Comparison of ENCODE assay signal across 18 mouse cellular contexts in the genomic region with DNA sequence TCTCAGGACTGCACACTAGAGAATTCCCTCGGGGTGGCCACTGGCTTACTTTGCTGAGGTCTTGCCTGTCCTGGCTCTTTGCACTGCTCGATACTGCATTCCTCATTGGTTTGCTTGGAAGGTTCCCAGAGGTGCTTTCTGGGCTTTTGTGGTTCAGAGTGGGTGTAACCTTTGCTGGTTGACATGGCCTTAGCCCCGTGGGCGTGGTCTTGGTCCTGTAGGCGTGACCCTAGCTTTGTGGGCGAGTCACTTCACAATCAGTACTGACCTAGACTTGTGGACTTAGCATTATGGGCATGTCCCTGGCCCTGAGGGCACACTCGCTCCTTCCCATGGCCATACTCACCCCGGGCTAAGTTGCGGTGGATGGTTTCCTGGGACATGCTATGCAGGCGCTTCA.
DNase-seq lines count a peak whose midpoint lies in the region; ATAC-seq and TF ChIP-seq lines count a peak whose summit lies in the region.
"Had no signal": no experiment of that assay in that cellular context is flagged by ENCODE, and none has a peak within 500 bp of the region (broad histone marks: within the 10 kb centered on the region; RNA-seq: fewer than 3 reads in every experiment).

No protein-coding gene starts in this region.

- WGBS in limb, embryonic 12.5 days, result 90% methylated on average over 10 of the region's 10 CpGs
- WGBS in limb, embryonic 10.5 days, result 90% methylated on average over 10 of the region's 10 CpGs
- WGBS in intestine, postnatal 0 days, result 78% methylated on average over 10 of the region's 10 CpGs

- no peak for TF ChIP-seq CTCF in intestine, postnatal 0 days (IDR thresholded peaks at IDR 0.05; ENCODE audit: low read depth)

- intact Hi-C loops in left cerebral cortex, postnatal 25 days (cut with DNase I), result no loop called here

- H3K9ac ChIP-seq in limb, embryonic 12.5 days (replicated peaks), result no peak overlapping the region
- H3K9ac ChIP-seq in intestine, postnatal 0 days (ENCODE audit: low read depth, low read length), result no peak overlapping the region
- H3K9ac ChIP-seq: hindbrain, embryonic 13.5 days; lung, embryonic 14.5 days; midbrain, embryonic 15.5 days had no signal

- H3K27me3 ChIP-seq in limb, embryonic 12.5 days, result no peaks in the 10 kb centered on the region
- no peaks in the 10 kb centered on the region for H3K27me3 ChIP-seq in limb, embryonic 10.5 days (ENCODE audit: low read depth, poor library complexity, severe bottlenecking)
- no peaks in the 10 kb centered on the region for H3K27me3 ChIP-seq in intestine, postnatal 0 days (replicated peaks; ENCODE audit: control insufficient read depth, insufficient read depth, low read length)
- H3K27me3 ChIP-seq: hindbrain, embryonic 13.5 days; midbrain, embryonic 15.5 days had no signal

- H3K36me3 ChIP-seq in limb, embryonic 12.5 days, result peaks cover 67% of the 10 kb centered on the region
- peaks cover 37% of the 10 kb centered on the region for H3K36me3 ChIP-seq in limb, embryonic 10.5 days
- peaks cover 36% of the 10 kb centered on the region for H3K36me3 ChIP-seq in intestine, postnatal 0 days (ENCODE audit: control insufficient read depth, insufficient read depth)
- H3K36me3 ChIP-seq: midbrain, embryonic 15.5 days had no signal

- ATAC-seq in limb, embryonic 12.5 days (ENCODE audit: insufficient number of reproducible peaks, insufficient read depth, low FRiP score, low TSS enrichment, low read depth), result peak; percentile 52; the same call in 1 of the 2 replicates
- ATAC-seq in intestine, postnatal 0 days, result peak; percentile 38; the same call in 1 of the 2 replicates
- ATAC-seq: midbrain, embryonic 15.5 days had no signal

- H3K4me3 ChIP-seq in limb, embryonic 12.5 days (replicated peaks), result no peak overlapping the region
- H3K4me3 ChIP-seq in limb, embryonic 10.5 days, result no peak overlapping the region
- no peak overlapping the region for H3K4me3 ChIP-seq in intestine, postnatal 0 days (ENCODE audit: low read depth, low read length)
- H3K4me3 ChIP-seq: gastrocnemius, adult 2 months; hindbrain, embryonic 13.5 days; layer of hippocampus, adult 2 months; midbrain, embryonic 15.5 days had no signal

- no peaks in the 10 kb centered on the region for H3K9me3 ChIP-seq in limb, embryonic 12.5 days
- H3K9me3 ChIP-seq in limb, embryonic 10.5 days (replicated peaks), result no peaks in the 10 kb centered on the region
- no peaks in the 10 kb centered on the region for H3K9me3 ChIP-seq in intestine, postnatal 0 days (ENCODE audit: control insufficient read depth)
- H3K9me3 ChIP-seq: hindbrain, embryonic 13.5 days; midbrain, embryonic 15.5 days had no signal

- no peak overlapping the region for H3K4me2 ChIP-seq in limb, embryonic 12.5 days
- H3K4me2 ChIP-seq in intestine, postnatal 0 days (replicated peaks; ENCODE audit: low read depth), result no peak overlapping the region
- H3K4me2 ChIP-seq: hindbrain, embryonic 13.5 days; lung, embryonic 14.5 days; midbrain, embryonic 15.5 days had no signal

- no peaks in the 10 kb centered on the region for H3K4me1 ChIP-seq in limb, embryonic 12.5 days (replicated peaks)
- no peaks in the 10 kb centered on the region; the same call in 1 of the 2 replicates for H3K4me1 ChIP-seq in limb, embryonic 10.5 days
- no peaks in the 10 kb centered on the region for H3K4me1 ChIP-seq in intestine, postnatal 0 days (replicated peaks; ENCODE audit: control insufficient read depth, insufficient read depth, low read length)
- H3K4me1 ChIP-seq: hindbrain, embryonic 13.5 days; midbrain, embryonic 15.5 days had no signal

- no peak overlapping the region for H3K27ac ChIP-seq in limb, embryonic 12.5 days
- no peak overlapping the region for H3K27ac ChIP-seq in limb, embryonic 10.5 days
- no peak overlapping the region for H3K27ac ChIP-seq in intestine, postnatal 0 days (ENCODE audit: low read depth, low read length)
- H3K27ac ChIP-seq: gastrocnemius, adult 2 months; hindbrain, embryonic 13.5 days; kidney, postnatal 0 days; layer of hippocampus, adult 2 months; midbrain, embryonic 15.5 days had no signal

- DNase-seq in limb, embryonic 10.5 days (ENCODE audit: low spot score), result no peak
- DNase-seq in ZHBTc4 (ENCODE audit: low read depth, low spot score), result peak; percentile 27
- DNase-seq in yolk sac, embryonic 10.5 days (ENCODE audit: low spot score), result peak; percentile 22
- DNase-seq in cerebellum, postnatal 14 days, result no peak
- no peak for DNase-seq in left cerebral cortex, postnatal 25 days (ENCODE audit: low spot score in 2 of 2)
- DNase-seq: cerebellum, postnatal 36 days; gastrocnemius, adult 2 months; heart, adult 18-20 months; heart, postnatal 10 days; lung, embryonic 14.5 days; right cerebral cortex, adult 18-20 months; thymus, adult 18-20 months had no signal

Comparison
In these comparisons a context has a peak if more than half of its experiments do, and no peak if none do; other contexts are left out.
1. DNase-seq: peak in ZHBTc4 (single experiment) and yolk sac, embryonic 10.5 days (single experiment); none in limb, embryonic 10.5 days (single experiment), cerebellum, postnatal 14 days (0 of 2) and left cerebral cortex, postnatal 25 days (0 of 2).